Mouse (Mus musculus): ENCODE results near the gene Ntrk1.
"Not testable (repeated sequence)": the region's sequence is repeated elsewhere in the genome, so short reads cannot be mapped to it uniquely, and the experiment has no call there.

Gene Ntrk1

GRCm38 (mm10) chr3:87794922-87795325 lies at the start of gene Ntrk1:
Gene Ntrk1 (minus strand): TSS chr3:87795162.
- DNase-seq = no peak

- no peak for DNase-seq
Measured at GRCm38 (mm10) chr3:87840858-87841257, 45.9 kb upstream of the Ntrk1 start.

- DNase-seq = peak; percentile 69
Measured at GRCm38 (mm10) chr3:87838622-87839021, 43.7 kb upstream of the Ntrk1 start.

GRCm38 (mm10) chr3:87833482-87833881 lies 38.5 kb upstream of the Ntrk1 start:
- DNase-seq = no peak

DNA sequence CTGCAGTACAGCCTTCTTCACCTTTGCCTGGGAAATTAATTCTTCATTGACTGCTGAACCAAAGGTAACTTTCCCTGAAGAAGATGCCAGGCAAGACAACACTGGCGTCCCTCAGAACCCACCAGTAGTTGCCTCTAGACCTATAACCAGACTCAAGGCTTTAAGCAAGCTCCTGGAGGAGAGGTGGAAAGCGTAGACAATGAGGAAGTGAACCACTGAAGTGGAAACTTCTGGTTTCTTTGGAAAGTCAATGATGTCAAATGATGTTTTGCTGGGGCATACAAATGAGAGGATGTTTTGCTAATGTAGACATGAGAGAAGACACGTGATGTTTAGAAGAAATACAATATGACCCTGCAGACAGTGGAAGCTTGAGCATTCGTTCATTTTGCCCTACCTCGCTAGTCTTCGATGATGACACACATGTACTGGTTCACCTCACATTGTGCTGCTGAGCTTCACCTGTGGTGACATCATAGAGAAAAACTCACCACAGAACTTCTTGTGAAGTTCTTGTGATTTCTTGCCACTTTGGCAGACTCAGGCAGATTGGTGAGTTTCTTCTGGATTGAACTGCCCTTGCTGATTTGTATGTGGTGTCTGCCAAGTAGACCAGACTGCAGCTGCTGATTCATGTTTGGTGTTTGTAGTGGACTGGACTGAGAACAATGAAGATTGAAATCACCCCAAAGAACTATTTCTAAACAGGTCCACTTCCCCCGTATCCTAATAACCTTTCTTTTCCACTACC lies 37.3 kb upstream of the Ntrk1 start:
- no peak for DNase-seq

DNA sequence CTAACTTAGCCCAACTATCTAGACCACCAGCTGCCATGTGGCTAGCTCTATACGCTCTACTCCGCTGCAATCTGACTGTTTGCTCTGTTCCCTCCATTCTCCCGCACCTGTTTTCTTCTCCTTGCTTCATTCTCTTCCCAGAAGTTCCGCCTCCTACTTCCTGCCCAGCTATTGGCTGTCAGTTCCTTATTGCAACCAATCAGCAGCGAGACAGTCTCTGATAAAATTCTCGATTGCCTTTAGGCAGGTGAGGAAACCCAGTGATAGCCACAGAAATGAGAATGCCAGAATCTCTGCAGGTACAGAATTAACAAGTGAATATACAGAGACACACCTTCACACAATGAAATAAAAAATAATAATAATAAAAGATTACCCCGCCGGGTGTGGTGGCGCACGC lies 34.1 kb upstream of the Ntrk1 start:
- no peak for DNase-seq

- DNase-seq = no peak
Measured at GRCm38 (mm10) chr3:87828435-87828834, 33.5 kb upstream of the Ntrk1 start.

GRCm38 (mm10) chr3:87824206-87824605 lies 29.2 kb upstream of the Ntrk1 start, which contains the start of gene Pear1:
Gene Pear1 (minus strand): TSS chr3:87824306.
- not testable (repeated sequence) for DNase-seq

GRCm38 (mm10) chr3:87818226-87818625 lies 23.3 kb upstream of the Ntrk1 start:
- DNase-seq = no peak

DNA sequence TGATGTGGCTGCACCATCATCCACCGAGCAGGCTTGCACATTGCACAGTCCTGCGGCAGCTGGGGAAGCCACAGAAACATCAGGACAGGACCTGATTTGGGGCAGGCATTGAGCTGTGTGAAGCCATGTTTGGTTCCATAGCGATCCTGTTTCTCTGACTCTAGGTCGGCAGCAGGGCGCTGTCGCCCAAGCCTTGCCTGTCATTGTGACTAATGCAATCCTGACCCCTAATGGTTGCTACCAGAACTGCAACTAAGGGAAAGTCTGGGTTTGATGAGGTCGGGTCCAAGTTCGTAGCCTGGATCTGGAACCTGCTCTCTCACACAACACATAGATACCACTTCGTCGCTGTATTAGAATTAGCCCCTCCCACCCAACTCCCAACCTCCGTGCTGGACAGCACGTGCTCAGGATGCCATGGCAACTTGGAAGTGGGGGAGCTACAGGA lies 21.7 kb upstream of the Ntrk1 start:
- peak; percentile 67 for DNase-seq

DNA sequence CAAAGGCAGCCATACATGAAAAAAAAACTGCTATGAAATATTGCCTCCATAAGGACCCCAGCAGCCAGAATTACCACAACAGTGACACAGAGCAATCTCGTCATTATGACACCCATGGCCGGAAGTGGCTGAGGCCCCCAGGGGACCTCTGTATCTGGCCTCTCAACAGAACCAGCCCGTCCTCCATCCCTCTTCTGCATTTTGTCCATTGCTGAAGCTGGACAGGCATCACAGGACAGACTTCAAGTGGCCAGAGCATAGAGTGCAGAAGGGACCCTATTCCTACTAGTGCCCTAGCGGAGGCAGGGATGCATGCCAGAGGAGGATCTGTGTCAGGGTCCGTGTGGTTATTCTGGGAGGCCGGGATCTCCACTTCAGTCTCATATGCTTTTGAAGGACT lies 21.2 kb upstream of the Ntrk1 start:
- no peak for DNase-seq

DNA sequence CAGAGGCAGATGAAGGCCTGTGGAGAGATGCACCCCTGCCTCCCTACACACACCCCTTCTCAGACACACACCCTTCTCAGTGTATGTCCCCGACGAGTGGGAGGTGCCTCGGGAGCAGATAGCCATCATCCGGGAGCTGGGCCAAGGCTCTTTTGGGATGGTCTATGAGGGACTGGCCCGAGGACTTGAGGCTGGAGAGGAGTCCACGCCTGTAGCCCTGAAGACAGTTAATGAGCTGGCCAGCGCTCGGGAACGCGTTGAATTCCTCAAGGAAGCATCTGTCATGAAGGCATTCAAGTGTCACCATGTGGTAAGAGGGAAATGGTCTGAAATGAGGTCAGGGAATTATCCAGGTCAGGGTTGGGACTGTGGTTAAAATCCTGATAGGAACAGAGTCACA lies 17.9 kb upstream of the Ntrk1 start:
- DNase-seq = no peak

GRCm38 (mm10) chr3:87812413-87812812 lies 17.5 kb upstream of the Ntrk1 start:
- DNase-seq = no peak

- no peak for DNase-seq
Measured at GRCm38 (mm10) chr3:87811297-87811696, 16.3 kb upstream of the Ntrk1 start.

GRCm38 (mm10) chr3:87809322-87809962 lies 14.5 kb upstream of the Ntrk1 start:
- DNase-seq = peak; percentile 21

- DNase-seq = no peak
Measured at GRCm38 (mm10) chr3:87804038-87804677, 9.2 kb upstream of the Ntrk1 start.

DNA sequence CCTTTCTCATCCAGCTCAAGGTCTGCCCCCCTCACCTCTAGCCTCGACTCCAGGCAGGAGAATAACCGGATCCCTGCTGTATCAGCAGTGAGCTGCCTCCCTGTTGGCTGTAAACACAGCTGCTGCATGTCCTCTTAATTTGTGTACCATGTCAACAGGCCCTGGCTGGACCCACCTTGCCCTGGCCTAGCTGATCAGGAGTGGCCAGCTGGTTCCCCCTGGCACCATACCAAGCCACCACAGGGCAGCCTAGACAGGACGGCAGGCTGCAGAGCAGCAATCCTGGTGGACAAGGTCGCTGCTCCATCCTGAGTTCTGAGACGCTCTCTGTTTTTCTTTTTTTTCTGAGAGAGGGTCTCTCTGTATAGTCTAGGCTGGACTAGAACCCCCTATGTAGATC lies 6.7 kb upstream of the Ntrk1 start:
- no peak for DNase-seq

DNA sequence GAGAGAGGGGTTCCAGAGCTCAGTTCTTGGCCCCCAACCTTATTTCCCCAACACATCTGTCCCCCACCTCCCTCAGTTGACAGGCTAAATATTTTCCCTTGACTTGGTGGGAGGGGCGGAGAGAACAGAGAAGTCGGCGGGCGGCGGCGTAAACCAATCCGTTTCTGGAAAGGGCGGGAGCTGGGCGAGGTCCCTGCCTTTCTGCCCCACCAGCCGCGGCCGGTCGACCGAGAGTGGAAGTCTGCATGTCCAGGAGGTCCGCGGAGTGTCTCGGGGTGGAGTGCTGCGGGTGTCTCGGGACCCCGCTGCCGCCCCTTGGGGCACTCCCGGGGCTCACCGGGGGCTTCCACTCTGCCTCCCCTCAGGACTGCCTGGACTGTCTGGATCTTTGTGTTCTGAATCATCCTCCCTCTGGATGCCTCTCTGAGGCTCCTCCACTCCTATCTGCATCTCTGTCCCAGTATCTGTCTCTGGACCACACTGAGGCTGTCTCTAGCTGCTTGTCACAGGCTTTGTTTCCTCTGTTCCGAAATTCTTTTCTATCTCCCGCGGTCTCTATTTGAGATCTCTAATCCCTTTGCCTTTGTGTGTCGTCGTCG lies 1.9 kb upstream of the Ntrk1 start, which contains the start of gene Insrr:
Gene Insrr (plus strand): TSS at position 216 of the 599 bp plus-strand sequence.
- peak; percentile 28 for DNase-seq

DNA sequence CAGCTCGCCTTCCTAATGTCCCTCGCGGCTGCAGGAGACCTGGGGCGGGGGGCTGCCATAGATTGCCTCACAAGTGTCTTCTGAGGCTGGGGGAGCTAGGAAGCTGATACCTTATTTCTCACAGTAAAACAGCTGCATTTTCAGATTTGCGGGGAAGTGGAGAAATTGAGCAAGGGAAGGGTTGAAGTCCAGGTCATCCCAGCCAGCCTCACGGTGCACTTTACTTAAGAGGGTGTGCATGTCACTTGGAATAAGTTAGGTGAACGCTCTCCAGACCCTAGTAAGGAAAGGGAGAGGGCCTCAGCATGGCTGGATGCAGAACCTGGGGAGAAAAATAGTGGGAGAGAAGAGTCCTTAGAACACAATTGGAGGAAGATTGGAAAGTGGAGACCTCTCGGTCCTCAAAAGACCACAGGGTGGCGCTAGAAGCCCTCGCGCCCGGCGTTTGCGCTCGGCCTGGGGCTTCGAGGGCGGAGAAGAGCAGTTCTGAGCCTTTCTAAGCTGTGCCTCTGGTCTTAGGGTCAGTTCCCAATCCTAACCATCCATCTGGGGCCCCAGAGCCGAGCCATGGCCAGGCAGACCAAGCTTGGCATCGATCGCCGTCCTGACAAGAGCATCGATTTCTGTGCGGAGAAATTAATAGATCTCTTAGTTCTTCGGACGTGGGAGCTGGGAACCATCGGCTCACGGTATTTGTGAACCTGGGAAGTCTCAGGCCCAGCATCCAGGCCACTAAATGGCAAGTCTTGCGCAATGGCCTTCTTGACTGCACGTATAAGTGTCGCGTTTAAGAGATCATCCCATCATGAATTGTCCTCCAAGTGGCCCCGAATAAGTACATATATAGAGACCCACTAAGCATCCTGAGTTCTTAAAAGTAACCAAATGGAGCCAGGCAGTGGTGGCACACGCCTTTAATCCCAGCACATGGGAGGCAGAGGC lies 645 bp upstream of the Ntrk1 start:
- DNase-seq = peak; percentile 48

GRCm38 (mm10) chr3:87789768-87790167 lies 5.2 kb downstream of the Ntrk1 start:
- no peak for DNase-seq

GRCm38 (mm10) chr3:87789248-87789647 lies 5.7 kb downstream of the Ntrk1 start:
- no peak for DNase-seq

DNA sequence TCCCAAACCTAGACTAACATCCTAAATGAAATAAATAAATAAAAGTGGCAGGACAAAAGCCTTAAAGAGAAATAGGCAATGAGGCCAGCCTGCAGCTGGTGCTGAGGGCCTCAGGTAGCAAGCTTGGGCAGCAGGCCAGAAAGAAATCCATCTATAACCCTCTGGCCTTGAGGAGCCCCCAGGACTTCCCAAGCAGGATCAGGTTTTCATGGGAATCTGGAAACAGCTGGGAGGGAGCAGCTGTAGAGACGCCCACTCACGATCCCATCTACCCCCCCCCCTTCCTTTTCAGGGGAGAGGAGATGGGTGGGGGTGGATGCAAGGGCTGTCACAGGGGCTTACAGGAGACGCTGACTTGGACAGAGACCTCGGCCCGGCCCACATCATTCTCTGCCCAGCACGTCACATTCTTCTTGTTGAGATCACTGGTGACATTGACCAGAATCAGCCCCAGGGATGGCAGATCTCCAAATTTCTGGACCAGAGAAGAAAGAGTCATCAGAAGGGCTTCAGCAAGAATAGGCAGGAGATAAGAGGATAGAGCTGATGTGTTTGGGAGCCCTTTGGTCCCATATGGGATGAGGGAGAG lies 9.2 kb downstream of the Ntrk1 start:
- DNase-seq = no peak
